ENCODE assay signal across 8 mouse cellular contexts in the genomic region with DNA sequence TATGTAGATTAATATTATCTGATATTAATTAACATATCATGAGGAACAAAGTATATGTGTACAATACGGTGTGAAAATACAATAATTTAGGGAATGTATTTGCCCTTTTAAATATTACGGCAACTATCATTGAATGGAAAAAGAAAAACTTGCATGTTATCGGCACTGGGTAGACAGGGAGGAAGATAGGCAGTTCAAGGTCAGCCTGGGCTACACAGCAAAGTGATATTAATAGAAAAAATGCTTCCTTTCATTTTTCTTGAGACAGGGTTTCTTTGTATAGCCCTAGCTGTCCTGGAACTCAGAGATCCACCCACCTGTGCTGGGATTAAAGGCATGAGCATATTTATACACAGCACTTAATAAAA. TPM values are rescaled to one million over a fixed set of nuclear protein-coding genes. Genes with fewer than 3 reads are reported as not detected.
A peak's percentile ranks its signal among the peaks of the same experiment; 100 is the strongest.
DNase-seq lines count a peak whose midpoint lies in the region; ATAC-seq and TF ChIP-seq lines count a peak whose summit lies in the region.

No protein-coding gene starts in this region.

- DNase-seq in kidney, postnatal 0 days (ENCODE audit: low spot score): no peak
- DNase-seq in kidney, adult 11 months: no peak
- no peak for DNase-seq in embryonic facial prominence, embryonic 11.5 days (ENCODE audit: low spot score)
- no peak for DNase-seq in intestine, embryonic 14.5 days (ENCODE audit: low spot score)
- DNase-seq in frontal cortex, postnatal 36 days (ENCODE audit: low spot score in 2 of 2): no peak
- DNase-seq in spleen, adult 18-20 months: no peak

- no peak for ATAC-seq in kidney, postnatal 0 days (replicated peaks; ENCODE audit: low FRiP score, low read depth)
- ATAC-seq in embryonic facial prominence, embryonic 11.5 days (replicated peaks; ENCODE audit: insufficient number of reproducible peaks, low FRiP score, low TSS enrichment, low read depth): peak; percentile 7; the same call in 1 of the 2 replicates
- peak; percentile 12; the same call in 1 of the 2 replicates for ATAC-seq in intestine, embryonic 14.5 days (replicated peaks; ENCODE audit: low FRiP score, low TSS enrichment, low read depth)
- ATAC-seq in neural tube, embryonic 12.5 days (ENCODE audit: low FRiP score, low read depth): peak; percentile 11; the same call in 1 of the 2 replicates
- ATAC-seq in erythroid progenitor cell, adult 5-6 weeks (replicated peaks; ENCODE audit: low FRiP score, poor library complexity, severe bottlenecking): no peak

- WGBS in kidney, postnatal 0 days: 41% methylated on average over 3 of the region's 3 CpGs
- WGBS in embryonic facial prominence, embryonic 11.5 days: 50% methylated on average over 3 of the region's 3 CpGs
- WGBS in intestine, embryonic 14.5 days: 45% methylated on average over 3 of the region's 3 CpGs
- WGBS in neural tube, embryonic 12.5 days: 56% methylated on average over 3 of the region's 3 CpGs

- H3K36me3 ChIP-seq in kidney, postnatal 0 days (ENCODE audit: insufficient read depth, low read length): no peaks in the 10 kb centered on the region
- H3K36me3 ChIP-seq in embryonic facial prominence, embryonic 11.5 days (replicated peaks; ENCODE audit: control insufficient read depth, insufficient read depth, low read depth, low read length): no peaks in the 10 kb centered on the region
- H3K36me3 ChIP-seq in intestine, embryonic 14.5 days (ENCODE audit: control insufficient read depth, insufficient read depth, low read length): no peaks in the 10 kb centered on the region
- no peaks in the 10 kb centered on the region for H3K36me3 ChIP-seq in neural tube, embryonic 12.5 days

- H3K9me3 ChIP-seq in kidney, postnatal 0 days (replicated peaks; ENCODE audit: low read length): no peaks in the 10 kb centered on the region
- H3K9me3 ChIP-seq in embryonic facial prominence, embryonic 11.5 days (replicated peaks; ENCODE audit: control insufficient read depth, low read length): no peaks in the 10 kb centered on the region
- no peaks in the 10 kb centered on the region for H3K9me3 ChIP-seq in intestine, embryonic 14.5 days (ENCODE audit: control insufficient read depth, low read length)
- H3K9me3 ChIP-seq in neural tube, embryonic 12.5 days: no peaks in the 10 kb centered on the region

- 0 out of 2 replicates have a peak, but pooled peaks cover 9% of the 10 kb centered on the region for H3K4me1 ChIP-seq in kidney, postnatal 0 days (replicated peaks; ENCODE audit: insufficient read depth, low read length)
- peaks cover 4% of the 10 kb centered on the region; the same call in 1 of the 2 replicates for H3K4me1 ChIP-seq in embryonic facial prominence, embryonic 11.5 days (ENCODE audit: control insufficient read depth, insufficient read depth, low read length)
- peaks cover 18% of the 10 kb centered on the region; the same call in 1 of the 2 replicates for H3K4me1 ChIP-seq in intestine, embryonic 14.5 days (replicated peaks; ENCODE audit: control insufficient read depth, insufficient read depth, low read length)
- H3K4me1 ChIP-seq in neural tube, embryonic 12.5 days: peaks cover 16% of the 10 kb centered on the region

- 0 out of 2 replicates have a peak overlapping the region, but pooled peaks have one; percentile 18 for H3K9ac ChIP-seq in kidney, postnatal 0 days (ENCODE audit: low read depth, low read length)
- H3K9ac ChIP-seq in embryonic facial prominence, embryonic 11.5 days (replicated peaks; ENCODE audit: low read length): peak overlapping the region; percentile 55
- peak overlapping the region; percentile 85 for H3K9ac ChIP-seq in intestine, embryonic 14.5 days (ENCODE audit: low read length)
- H3K9ac ChIP-seq in neural tube, embryonic 12.5 days: no peak overlapping the region; the same call in 1 of the 2 replicates

- H3K4me2 ChIP-seq in kidney, postnatal 0 days (ENCODE audit: low read length): peak overlapping the region; percentile 79
- H3K4me2 ChIP-seq in embryonic facial prominence, embryonic 11.5 days (ENCODE audit: low read depth, low read length): peak overlapping the region; percentile 36
- H3K4me2 ChIP-seq in intestine, embryonic 14.5 days (ENCODE audit: low read length): peak overlapping the region; percentile 80
- H3K4me2 ChIP-seq in neural tube, embryonic 12.5 days (replicated peaks): peak overlapping the region; percentile 73

- TF ChIP-seq CTCF in kidney, postnatal 0 days (IDR thresholded peaks at IDR 0.05; ENCODE audit: low read depth): no peak

- peak overlapping the region; percentile 98 for H3K27ac ChIP-seq in kidney, postnatal 0 days
- H3K27ac ChIP-seq in embryonic facial prominence, embryonic 11.5 days (replicated peaks; ENCODE audit: low read depth, low read length): peak overlapping the region; percentile 91
- H3K27ac ChIP-seq in intestine, embryonic 14.5 days (ENCODE audit: low read depth): peak overlapping the region; percentile 96
- peak overlapping the region; percentile 77 for H3K27ac ChIP-seq in neural tube, embryonic 12.5 days

- peak overlapping the region; percentile 80 for H3K4me3 ChIP-seq in kidney, postnatal 0 days (replicated peaks; ENCODE audit: low read depth, low read length)
- peak overlapping the region; percentile 96 for H3K4me3 ChIP-seq in embryonic facial prominence, embryonic 11.5 days (ENCODE audit: low read depth, low read length)
- peak overlapping the region; percentile 91 for H3K4me3 ChIP-seq in intestine, embryonic 14.5 days (ENCODE audit: low read depth, low read length)
- peak overlapping the region; percentile 93 for H3K4me3 ChIP-seq in neural tube, embryonic 12.5 days

- H3K27me3 ChIP-seq in kidney, postnatal 0 days (ENCODE audit: insufficient read depth, low read length): no peaks in the 10 kb centered on the region
- no peaks in the 10 kb centered on the region for H3K27me3 ChIP-seq in embryonic facial prominence, embryonic 11.5 days (ENCODE audit: control insufficient read depth, insufficient read depth, low read length)
- no peaks in the 10 kb centered on the region for H3K27me3 ChIP-seq in intestine, embryonic 14.5 days (replicated peaks; ENCODE audit: control insufficient read depth, insufficient read depth, low read length)
- H3K27me3 ChIP-seq in neural tube, embryonic 12.5 days (replicated peaks): no peaks in the 10 kb centered on the region

RNA-seq across cellular contexts. Expression of a gene that starts 0.8 kb away (rescaled TPM):
- polyA plus RNA-seq in kidney, postnatal 0 days (2015; fragmentation: Nextera tagmentation; extraction: Ambion mirVana): 23.1 and 24.4 TPM in 2 replicates
- 59.6 and 60.2 TPM in 2 replicates for polyA plus RNA-seq in embryonic facial prominence, embryonic 11.5 days (2014; fragmentation: Nextera tagmentation; extraction: Ambion mirVana)
- polyA plus RNA-seq in intestine, embryonic 14.5 days (2014; fragmentation: Nextera tagmentation; extraction: Ambion mirVana): 31.1 and 34.7 TPM in 2 replicates
- polyA plus RNA-seq in neural tube, embryonic 12.5 days (2016; fragmentation: Nextera tagmentation; extraction: Ambion mirVana): 46.1 and 47.2 TPM in 2 replicates
- total RNA-seq in erythroid progenitor cell, adult 5-6 weeks (2015; ENCODE audit: low replicate concordance): 82.2 and 100 TPM in 2 replicates
- 219 and 284 TPM in 2 replicates for total RNA-seq in erythroid progenitor cell, adult 5-6 weeks (2017; ENCODE audit: low replicate concordance)

RNA-seq across cellular contexts. Expression of a gene that starts 32.6 kb away (rescaled TPM):
- 26.3 and 28.7 TPM in 2 replicates for polyA plus RNA-seq in kidney, postnatal 0 days (2015; fragmentation: Nextera tagmentation; extraction: Ambion mirVana)
- polyA plus RNA-seq in embryonic facial prominence, embryonic 11.5 days (2014; fragmentation: Nextera tagmentation; extraction: Ambion mirVana): 24.2 and 26.2 TPM in 2 replicates
- 18.2 and 22.6 TPM in 2 replicates for polyA plus RNA-seq in intestine, embryonic 14.5 days (2014; fragmentation: Nextera tagmentation; extraction: Ambion mirVana)
- polyA plus RNA-seq in neural tube, embryonic 12.5 days (2016; fragmentation: Nextera tagmentation; extraction: Ambion mirVana): 33.3 and 36.3 TPM in 2 replicates
- total RNA-seq in erythroid progenitor cell, adult 5-6 weeks (2015; ENCODE audit: low replicate concordance): 24.1 and 31.9 TPM in 2 replicates
- 22.3 and 25.3 TPM in 2 replicates for total RNA-seq in erythroid progenitor cell, adult 5-6 weeks (2017; ENCODE audit: low replicate concordance)

Comparison
In these comparisons a context has a peak if more than half of its experiments do, and no peak if none do; other contexts are left out.
1. ATAC-seq: peak in embryonic facial prominence, embryonic 11.5 days (single experiment), intestine, embryonic 14.5 days (single experiment) and neural tube, embryonic 12.5 days (single experiment); none in kidney, postnatal 0 days (single experiment) and erythroid progenitor cell, adult 5-6 weeks (single experiment).
2. Peak in every context shown above with its lines, with median percentiles within 50 percentile points of each other: H3K27ac ChIP-seq, H3K4me2 ChIP-seq and H3K4me3 ChIP-seq.